Mouse (Mus musculus): ENCODE measurements around the gene Olfr945.

The Olfr945 gene

DNA sequence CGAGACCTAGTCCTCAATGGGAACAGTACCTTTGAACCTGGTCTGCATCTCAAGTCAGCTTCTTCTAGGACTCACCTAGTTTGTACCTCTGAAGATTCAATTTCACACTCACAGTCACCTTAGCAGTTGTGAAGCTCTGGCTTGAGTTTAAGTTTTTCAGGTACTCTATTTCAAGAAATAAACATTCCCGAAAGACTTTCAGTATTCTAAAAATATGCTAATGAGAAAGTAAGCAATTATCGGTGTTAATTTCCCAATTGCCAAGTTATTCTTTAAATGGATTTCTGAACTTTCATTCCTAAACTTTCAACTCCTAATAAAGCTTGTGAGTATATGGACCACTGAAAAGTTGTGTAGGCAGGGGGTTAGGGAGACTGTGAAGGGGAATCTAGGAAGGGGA, at the start of gene Olfr945:
Olfr945 (minus strand) TSS at position 101 of the 400 bp plus-strand sequence.
- DNase-seq, result no peak

DNA sequence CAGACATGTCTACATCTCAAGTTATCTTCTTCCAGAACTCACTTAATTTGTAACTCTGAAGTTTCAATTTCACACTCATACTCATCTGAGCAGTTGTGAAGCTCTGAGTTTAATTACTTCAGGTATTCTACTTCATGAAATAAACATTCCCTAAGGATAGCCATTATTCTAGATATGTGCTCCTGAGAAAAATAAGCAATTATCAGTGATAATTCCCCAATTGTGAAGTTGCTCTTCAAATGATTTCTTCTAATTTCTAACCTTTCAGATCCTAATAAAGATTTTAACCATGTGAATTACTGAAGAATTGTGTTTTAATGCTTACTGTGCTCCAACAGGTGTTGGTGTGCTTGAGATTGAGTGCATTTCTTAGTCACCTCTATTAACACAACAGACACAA, 49.3 kb upstream of the Olfr945 start, which contains the start of gene Olfr948:
Olfr948 (minus strand) TSS at position 101 of the 400 bp plus-strand sequence.
- no peak for DNase-seq

DNA sequence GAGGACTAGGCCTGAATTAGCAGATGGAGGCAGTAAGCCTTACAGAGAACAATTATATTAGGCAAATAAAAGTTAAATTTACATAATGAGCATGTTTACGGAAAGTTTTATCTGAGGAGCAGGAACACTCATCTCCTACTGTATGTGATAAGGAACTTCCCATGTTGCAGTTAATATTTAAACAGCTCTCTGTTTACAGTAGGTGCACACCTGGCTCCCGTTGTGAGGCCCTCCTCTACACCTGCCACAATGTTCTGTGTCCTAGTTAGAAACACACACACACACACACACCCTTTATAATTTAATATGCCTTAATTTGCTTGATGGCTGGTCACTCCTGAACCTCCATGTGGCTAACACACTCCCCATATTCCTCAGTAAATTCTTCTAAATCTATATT, 10.5 kb upstream of the Olfr945 start:
- DNase-seq, result no peak

DNA sequence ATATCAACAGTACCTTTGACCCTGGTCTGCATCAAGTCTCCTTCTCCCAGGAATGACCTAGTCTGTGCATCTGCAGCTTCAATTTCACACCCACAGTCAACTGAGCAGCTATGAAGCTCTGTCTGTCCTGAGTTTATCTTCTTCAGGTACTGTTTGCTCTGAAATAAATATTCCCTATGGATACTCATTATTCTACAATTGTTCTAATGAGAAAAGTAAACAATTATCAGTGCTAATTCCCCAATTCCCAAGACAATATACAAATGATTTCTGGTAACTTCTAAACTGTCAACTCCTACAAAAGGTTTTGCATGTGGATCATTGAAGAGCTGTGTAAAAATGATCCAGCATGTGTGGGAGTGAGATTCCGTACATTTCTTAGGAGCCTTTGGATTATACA, 26.7 kb downstream of the Olfr945 start, which contains the start of gene Olfr1537:
Olfr1537 (minus strand) TSS at position 101 of the 400 bp plus-strand sequence.
- no peak for DNase-seq
